Mouse (Mus musculus) olfactory bulb, adult 2 months (tissue): ENCODE data around the gene Prdm8. TPM values are rescaled to one million over a fixed set of nuclear protein-coding genes. Genes with fewer than 3 reads are reported as not detected.

Source experiments
- H3K27ac ChIP-seq: fragments of 200-500 bp; 2 replicates; pipeline ENCODE4 v1.5.1; 2012; ENCODE audit warnings: low read depth, low read length; ENCODE audit not compliant: insufficient read depth
- H3K4me1 ChIP-seq: fragments of 200-500 bp; 2 replicates; pipeline ENCODE4 v1.6.1; 2012; ENCODE audit warnings: low read length; ENCODE audit not compliant: control insufficient read depth, insufficient read depth
- H3K4me3 ChIP-seq: fragments of 200-500 bp; 2 replicates; pipeline ENCODE4 v1.5.1; 2012; ENCODE audit warnings: mild to moderate bottlenecking, low read depth, low read length, moderate library complexity; ENCODE audit not compliant: insufficient read depth
- CTCF ChIP-seq: fragments of 200-500 bp; IDR thresholded peaks from 2 replicates; pipeline ENCODE4 v1.5.1; 2012; ENCODE audit warnings: low read depth, mild to moderate bottlenecking, low read length, moderate library complexity; ENCODE audit not compliant: insufficient read depth
- POLR2A ChIP-seq: fragments of 200-500 bp; IDR thresholded peaks from 2 replicates; pipeline ENCODE4 v1.6.1; 2012; ENCODE audit warnings: mild to moderate bottlenecking, low read depth, low read length, moderate library complexity; ENCODE audit not compliant: insufficient read depth
- WGBS: fragments of 180-500 bp; shearing (Covaris S2); methylation state at CpG from one replicate; pipeline ENCODE4 v1.1.7; 2018; 5-methylcytosine and 5-hydroxymethylcytosine counted together
- polyA plus RNA-seq: library from polyadenylated mRNA; stranded (reverse); fragments of >200 nt; gene quantifications from 2 replicates; pipeline ENCODE4 v1.2.4, GENCODE M21; 2012; ENCODE audit warnings: low replicate concordance; ENCODE audit not compliant: missing spikeins, insufficient read depth, insufficient read length

Prdm8 gene
- polyA plus RNA-seq, 1 experiment, result not detected

- H3K4me1 ChIP-seq, result peaks cover 18% of the 10 kb centered on the region
- H3K4me3 ChIP-seq, result no peak overlapping the region
- 10% methylated on average over 14 of the region's 14 CpGs for WGBS
- H3K27ac ChIP-seq, result no peak overlapping the region
- TF ChIP-seq CTCF, result no peak
- no peak for TF ChIP-seq POLR2A
Measured at GRCm38 (mm10) chr5:98183031-98183595, 16.1 kb downstream of the Prdm8 start.

- no peak overlapping the region for H3K4me3 ChIP-seq
- TF ChIP-seq CTCF (no peak), POLR2A (no peak)
- peaks cover 18% of the 10 kb centered on the region for H3K4me1 ChIP-seq
- WGBS, result 8% methylated on average over 17 of the region's 17 CpGs
- H3K27ac ChIP-seq, result no peak overlapping the region
Measured at GRCm38 (mm10) chr5:98184281-98184910, 17.4 kb downstream of the Prdm8 start.

GRCm38 (mm10) chr5:98184971-98185805, 18.2 kb downstream of the Prdm8 start:
- peak overlapping the region; percentile 49 for H3K4me3 ChIP-seq
- H3K4me1 ChIP-seq, result peaks cover 18% of the 10 kb centered on the region
- WGBS, result under 1% methylated on average over 89 of the region's 89 CpGs
- TF ChIP-seq CTCF (peak; percentile 63; the same call in 1 of the 2 replicates), POLR2A (no peak)
- no peak overlapping the region for H3K27ac ChIP-seq

DNA sequence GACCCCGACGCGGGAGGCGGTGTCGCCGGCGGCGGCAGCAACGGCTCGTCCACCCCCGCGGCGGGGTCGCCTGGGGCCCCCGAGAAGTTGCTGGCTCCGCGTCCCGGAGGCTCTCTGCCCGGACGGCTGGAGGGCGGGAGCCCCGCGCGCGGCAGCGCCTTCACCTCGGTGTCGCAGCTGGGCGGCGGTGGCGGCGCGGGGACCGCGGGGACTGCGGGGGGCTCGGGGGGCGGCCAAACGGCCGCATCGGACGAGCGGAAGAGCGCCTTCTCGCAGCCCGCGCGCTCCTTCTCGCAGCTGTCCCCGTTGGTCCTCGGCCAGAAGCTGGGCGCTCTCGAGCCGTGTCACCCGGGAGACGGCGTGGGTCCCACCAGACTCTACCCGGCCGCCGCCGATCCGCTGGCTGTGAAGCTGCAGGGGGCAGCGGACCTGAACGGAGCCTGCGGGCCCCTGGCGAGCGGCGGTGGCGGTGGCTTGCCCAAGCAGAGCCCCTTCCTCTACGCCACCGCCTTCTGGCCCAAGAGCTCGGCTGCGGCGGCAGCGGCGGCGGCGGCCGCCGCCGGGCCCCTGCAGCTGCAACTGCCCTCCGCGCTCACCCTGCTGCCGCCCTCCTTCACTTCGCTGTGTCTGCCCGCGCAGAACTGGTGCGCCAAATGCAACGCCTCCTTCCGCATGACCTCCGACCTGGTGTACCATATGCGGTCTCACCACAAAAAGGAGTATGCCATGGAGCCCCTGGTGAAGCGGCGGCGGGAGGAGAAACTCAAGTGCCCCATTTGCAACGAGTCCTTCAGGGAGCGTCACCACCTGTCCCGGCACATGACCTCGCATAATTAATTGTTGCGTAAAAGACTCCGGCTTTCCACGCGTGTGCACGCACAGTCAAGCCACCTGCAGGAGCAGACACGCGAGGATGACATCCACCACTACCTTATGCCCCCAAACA, 19.1 kb downstream of the Prdm8 start:
- Histone ChIP-seq H3K4me1 (peaks cover 18% of the 10 kb centered on the region), H3K4me3 (peak overlapping the region; percentile 49), H3K27ac (no peak overlapping the region)
- no peak for TF ChIP-seq CTCF
- no peak for TF ChIP-seq POLR2A
- under 1% methylated on average over 99 of the region's 106 CpGs for WGBS

- TF ChIP-seq POLR2A, result no peak
- TF ChIP-seq CTCF, result no peak
- no peak overlapping the region for H3K27ac ChIP-seq
- 3% methylated on average over 31 of the region's 31 CpGs for WGBS
- H3K4me1 ChIP-seq, result peaks cover 18% of the 10 kb centered on the region
- H3K4me3 ChIP-seq, result no peak overlapping the region
Measured at GRCm38 (mm10) chr5:98189181-98190180, 22.5 kb downstream of the Prdm8 start.

DNA sequence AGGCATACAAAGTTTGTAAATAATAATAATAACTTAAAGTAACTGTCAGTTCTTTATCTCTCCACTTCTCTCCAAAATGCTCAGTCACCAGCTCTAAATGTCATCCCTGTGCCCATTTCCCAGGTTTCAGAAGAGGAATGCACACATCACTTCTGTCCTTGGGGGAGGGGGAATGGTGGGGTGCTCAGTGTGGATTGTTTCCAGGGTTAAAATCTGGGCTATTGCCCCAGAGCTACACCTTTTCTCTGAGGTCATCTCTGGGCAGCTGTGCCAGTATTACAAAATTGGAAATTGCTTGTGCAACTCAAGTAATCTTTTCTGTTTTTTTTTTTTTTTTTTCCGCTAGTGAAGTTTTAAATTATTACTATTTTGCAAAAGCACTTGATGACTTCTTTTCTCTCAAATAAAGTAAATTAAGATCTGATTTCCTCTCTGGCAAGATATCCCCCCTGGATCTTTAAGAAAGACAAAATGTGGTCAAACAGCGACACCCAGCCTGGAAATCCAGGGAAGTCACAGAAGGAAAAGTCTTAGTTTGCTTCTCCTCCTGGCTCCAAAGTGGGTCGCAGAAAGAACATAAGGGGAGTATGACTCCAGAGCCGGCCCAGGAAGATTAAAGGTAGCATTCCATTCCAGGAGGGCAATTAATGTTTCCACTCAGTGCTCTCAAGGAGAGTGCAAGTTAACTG, 25.4 kb downstream of the Prdm8 start:
- no peak overlapping the region for H3K27ac ChIP-seq
- TF ChIP-seq CTCF, result no peak
- 53% methylated on average over 4 of the region's 4 CpGs for WGBS
- H3K4me1 ChIP-seq, result no peaks in the 10 kb centered on the region
- H3K4me3 ChIP-seq, result no peak overlapping the region

- no peak for TF ChIP-seq POLR2A
- no peak for TF ChIP-seq CTCF
- no peak overlapping the region for H3K27ac ChIP-seq
- H3K4me1 ChIP-seq, result no peaks in the 10 kb centered on the region
- H3K4me3 ChIP-seq, result no peak overlapping the region
- 97% methylated on average over 1 of the region's 1 CpGs for WGBS
Measured at GRCm38 (mm10) chr5:98194959-98195358, 28.0 kb downstream of the Prdm8 start.
